Mouse (Mus musculus): ENCODE measurements around the gene Il22.
"Not testable (repeated sequence)": the region's sequence is repeated elsewhere in the genome, so short reads cannot be mapped to it uniquely, and the experiment has no call there.

Il22 gene

DNA sequence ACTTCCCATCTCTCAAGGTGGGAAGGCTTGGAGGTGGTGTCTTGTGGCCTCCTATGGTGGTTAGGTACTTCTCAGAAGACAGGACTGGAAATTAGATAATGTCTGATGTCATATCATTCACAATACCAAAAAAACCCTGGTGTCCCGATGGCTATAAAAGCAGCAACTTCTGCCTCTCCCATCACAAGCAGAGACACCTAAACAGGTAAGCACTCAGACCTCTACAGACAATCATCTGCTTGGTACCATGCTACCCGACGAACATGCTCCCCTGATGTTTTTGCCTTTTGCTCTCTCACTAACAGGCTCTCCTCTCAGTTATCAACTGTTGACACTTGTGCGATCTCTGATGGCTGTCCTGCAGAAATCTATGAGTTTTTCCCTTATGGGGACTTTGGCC, at the start of gene Il22:
Gene Il22 (plus strand): TSS at position 301 of the 400 bp plus-strand sequence.
- DNase-seq = no peak

DNA sequence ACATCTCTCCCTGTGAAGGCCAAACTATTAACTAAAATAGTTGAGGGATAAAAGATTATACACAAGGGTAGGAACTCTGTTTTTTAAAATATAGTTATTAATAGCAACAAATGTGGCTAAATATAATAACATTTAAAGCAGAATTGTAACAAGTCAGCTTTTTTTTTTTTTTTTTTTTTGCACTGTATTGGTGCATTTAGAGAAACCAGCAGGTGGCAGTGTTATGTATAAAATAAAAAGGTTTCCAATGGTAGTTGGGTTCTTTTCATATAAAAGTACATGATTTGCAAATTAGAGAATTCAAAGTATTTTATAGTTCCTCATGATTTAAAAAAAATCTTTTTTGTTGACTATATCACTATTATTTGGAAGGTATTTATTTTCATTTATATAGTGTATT, 48.8 kb upstream of the Il22 start:
- DNase-seq = peak; percentile 41 to 44

DNA sequence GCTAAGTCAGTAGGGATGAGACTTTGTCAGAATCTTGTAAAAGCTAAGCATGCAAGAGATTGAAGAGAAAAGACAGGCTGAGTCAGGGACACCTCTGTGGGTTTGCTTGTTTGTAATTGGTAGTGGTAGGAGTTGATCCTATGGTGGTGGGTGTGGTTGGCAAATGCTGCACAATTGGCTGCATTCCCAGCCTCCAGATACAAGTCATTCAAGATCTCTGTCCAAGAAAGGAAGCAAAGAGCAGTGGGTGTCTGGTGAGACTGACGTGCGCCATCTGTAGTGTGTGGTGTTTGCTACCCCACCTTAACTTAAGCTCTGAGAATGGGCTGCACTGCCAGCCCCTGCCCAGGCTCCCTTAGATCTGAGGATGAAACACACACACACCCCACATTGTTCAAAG, 43.6 kb upstream of the Il22 start:
- DNase-seq = peak; percentile 38 to 40

DNA sequence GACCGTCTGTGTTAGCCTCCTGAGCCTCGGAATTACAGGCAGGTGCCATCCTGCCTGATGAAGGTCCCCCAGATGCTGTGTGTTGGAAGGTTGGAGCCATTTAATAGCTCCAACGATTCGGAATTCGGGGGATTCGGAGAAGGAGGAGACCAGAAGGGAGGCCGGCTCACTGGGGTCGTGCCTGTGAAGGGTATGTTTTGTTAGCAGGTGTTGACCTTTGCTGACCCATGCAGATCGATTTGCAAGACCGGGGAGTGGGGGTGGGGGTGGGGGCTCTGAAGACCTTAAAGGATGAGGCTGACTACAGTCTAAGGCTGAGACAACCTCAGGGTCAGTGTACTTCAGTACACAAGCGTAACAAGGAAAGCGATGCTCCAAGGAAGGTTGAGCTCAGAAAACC, 35.5 kb upstream of the Il22 start:
- no peak for DNase-seq

DNA sequence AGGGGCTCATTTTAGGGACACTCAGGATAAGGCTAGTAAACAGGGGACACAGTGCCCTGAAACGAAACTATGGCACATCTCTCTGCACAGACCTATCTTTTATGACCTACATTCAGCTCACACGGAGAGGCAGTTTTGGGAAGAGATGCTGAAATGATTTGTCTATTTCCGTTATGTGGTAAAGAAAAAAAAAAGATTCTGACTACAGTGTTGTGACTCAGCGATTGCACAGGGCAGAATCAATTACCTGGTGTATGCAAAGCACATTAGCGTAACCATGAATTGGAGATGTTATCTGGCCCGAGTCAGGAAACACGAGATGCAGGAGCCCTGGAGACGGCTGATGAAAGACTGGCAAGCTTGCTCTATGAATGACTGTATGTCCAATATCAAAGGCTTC, 32.3 kb upstream of the Il22 start:
- DNase-seq = no peak

- no peak for DNase-seq
Observed at GRCm38 (mm10) chr10:118172876-118173275, 31.9 kb upstream of the Il22 start.

DNA sequence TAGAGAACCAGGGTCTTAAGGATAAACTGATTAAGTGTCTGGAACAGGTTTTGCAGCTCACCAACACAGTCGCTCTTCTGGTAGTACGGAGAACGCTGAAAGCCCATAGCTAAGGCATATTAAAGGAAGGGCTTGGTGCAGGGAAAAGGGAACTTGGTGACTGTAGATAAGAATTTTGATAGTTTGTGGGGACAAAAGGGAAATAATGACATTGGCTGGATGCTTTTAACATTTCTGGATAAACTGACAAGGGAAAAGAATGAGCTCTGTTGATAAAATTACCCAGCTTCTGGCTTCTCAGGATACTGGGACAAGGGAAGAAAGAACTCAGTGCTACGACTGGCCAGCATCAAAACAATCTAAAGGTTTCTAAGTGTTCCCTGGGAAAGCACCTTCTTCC, 29.2 kb upstream of the Il22 start:
- not testable (repeated sequence) for DNase-seq

- DNase-seq = no peak
Observed at GRCm38 (mm10) chr10:118178735-118179151, 26.0 kb upstream of the Il22 start.

GRCm38 (mm10) chr10:118179265-118179664, 25.5 kb upstream of the Il22 start:
- DNase-seq = no peak

DNA sequence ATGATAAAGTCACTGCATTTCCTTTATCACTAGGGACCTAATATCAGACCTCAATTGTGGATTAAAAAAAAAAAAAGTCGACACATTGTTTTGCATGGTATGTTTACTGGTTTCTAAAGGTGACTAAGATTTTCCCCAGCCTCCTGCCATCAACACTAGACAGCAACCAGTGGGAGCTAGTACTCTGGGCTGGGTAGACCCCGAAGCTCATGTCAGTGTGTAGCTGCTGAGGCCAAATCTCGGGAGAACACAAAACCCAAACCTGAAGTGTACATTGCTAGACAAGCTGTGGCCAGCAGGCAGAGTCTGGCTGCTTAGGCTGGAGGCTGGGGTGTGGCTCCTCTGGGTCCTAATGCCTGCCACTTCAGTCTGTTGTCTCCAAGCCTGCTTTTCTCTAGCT, 9.6 kb upstream of the Il22 start:
- not testable (repeated sequence) for DNase-seq

GRCm38 (mm10) chr10:118215719-118216393, 11.1 kb downstream of the Il22 start:
- DNase-seq = peak; percentile 31 to 43

GRCm38 (mm10) chr10:118227629-118228028, 22.9 kb downstream of the Il22 start:
- not testable (repeated sequence) for DNase-seq

DNA sequence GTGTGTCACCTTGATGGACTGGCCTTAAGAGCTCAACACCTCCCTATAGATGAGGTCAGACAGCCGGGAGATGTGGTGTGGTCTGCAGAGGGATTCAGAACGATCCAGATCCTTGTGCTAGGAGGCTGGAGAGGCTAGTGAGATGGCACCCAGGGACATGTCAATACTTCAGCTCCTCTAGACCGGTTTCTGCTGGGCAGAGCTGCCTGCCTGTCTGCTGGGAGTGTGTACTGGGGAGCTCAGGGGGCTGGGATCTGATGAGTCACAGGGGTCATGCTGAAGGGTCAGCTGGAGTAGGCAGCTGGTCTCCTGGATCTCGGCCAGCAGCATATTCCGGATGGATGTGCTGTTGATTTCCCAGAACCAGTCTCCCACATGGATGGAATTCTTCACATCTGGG, 27.9 kb downstream of the Il22 start:
- not testable (repeated sequence) for DNase-seq

DNA sequence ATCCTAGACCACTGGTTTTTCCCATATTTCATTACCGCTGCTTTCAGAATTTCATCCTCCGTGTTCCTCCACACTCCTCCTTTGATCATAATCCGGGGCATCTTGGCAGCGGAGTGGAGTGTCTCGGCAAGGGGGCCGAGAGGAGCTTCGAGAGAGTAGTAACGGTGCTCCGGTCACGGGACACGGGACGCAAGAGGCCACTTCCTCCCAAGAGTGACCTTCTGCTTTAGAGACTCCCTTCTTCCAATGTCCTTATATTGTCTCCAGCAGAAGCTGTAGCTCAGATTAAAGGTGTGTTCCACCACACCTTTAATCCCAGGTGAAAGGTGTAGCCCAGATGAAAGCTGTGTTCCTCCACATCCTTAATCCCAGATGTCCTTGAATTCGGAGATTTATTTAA, 35.9 kb downstream of the Il22 start, which contains the start of gene Gm32717:
Gene Gm32717 (minus strand): TSS at position 101 of the 400 bp plus-strand sequence.
- not testable (repeated sequence) for DNase-seq

DNA sequence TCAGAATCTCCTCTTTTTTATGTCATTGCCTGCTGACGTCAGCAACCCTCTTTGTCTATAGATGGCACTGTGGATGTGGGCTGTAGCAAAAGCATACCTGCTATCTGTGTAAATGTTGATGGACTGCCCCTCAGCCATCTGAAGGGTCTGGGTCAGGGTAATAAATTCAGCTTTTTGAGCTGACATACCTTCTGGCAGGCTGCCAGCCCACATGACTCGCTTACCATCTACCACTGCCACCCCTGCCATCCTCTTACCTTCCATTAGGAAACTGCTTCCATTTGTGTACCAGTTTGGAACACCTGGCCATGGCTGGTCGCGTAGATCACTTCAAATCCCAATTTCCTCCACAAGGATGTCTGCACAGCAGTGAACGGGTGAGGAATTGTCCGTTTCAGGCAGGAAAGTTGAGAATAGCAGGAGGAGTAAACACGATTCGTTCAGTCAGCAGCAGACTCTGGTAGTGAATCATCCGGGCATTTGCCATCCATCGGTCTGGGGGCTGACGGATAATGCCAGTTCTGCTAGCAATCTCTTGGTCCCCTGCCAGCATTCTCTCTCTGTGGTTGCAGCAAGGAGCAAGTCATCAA, 44.4 kb downstream of the Il22 start:
- peak; percentile 29 to 56 for DNase-seq

DNA sequence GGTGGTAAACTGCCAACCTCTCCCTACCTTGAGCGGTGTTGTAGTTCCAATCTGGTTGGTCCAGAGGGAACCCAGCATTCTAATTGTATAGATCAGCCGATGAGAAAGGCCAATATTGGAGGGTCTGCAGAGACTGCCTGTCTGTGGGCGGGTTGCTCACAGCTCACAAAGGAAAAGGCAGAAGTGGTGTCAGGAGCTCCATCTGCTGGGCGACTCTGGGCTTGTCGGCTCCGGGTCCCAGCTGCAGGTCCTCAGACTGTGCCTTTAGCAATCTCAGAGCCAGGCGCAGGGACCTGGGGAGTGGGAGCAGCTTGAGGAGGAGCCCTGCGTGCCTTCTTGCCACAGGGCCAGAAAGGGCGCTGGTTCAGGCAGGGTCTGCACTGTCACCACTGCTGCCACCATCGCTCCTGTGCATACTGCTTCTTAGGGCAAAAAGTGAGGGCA, 46.1 kb downstream of the Il22 start:
- DNase-seq = peak; percentile 56 to 66

- not testable (repeated sequence) for DNase-seq
Observed at GRCm38 (mm10) chr10:118258388-118258787, 53.6 kb downstream of the Il22 start, which contains the start of gene Gm32802. TSS of gene Gm32802 (plus strand) at chr10:118258688.
